Mouse (Mus musculus): ENCODE results near the gene Il17ra. TPM values are rescaled to one million over a fixed set of nuclear protein-coding genes. Genes with fewer than 3 reads are reported as not detected.

The Il17ra gene
- polyA plus RNA-seq (2015; fragmentation: Nextera tagmentation; extraction: Ambion mirVana), result 4.1 and 5.4 TPM in 2 replicates

- Histone ChIP-seq H3K4me2 (replicated peaks) (peak within 1 kb of the TSS; percentile 57), H3K9ac (replicated peaks) (peak within 1 kb of the TSS; percentile 41), H3K9me3 (no peaks in the 10 kb centered on the region), H3K27ac (replicated peaks) (no peak within 1 kb of the TSS), H3K4me3 (peak within 1 kb of the TSS; percentile 55), H3K27me3 (peaks cover 33% of the 10 kb centered on the region; the same call in 1 of the 2 replicates), H3K4me1 (peaks cover 18% of the 10 kb centered on the region), H3K36me3 (no peaks in the 10 kb centered on the region)
- WGBS, result under 1% methylated on average over 90 of the region's 90 CpGs
- ATAC-seq (replicated peaks), result peak; percentile 79
These were observed at the start of gene Il17ra for GRCm38 (mm10) chr6:120463086-120463871. Gene Il17ra (plus strand): TSS chr6:120463247.

- no peak for ATAC-seq (replicated peaks)
- Histone ChIP-seq H3K36me3 (peaks cover 54% of the 10 kb centered on the region), H3K9me3 (no peaks in the 10 kb centered on the region), H3K4me3 (no peak overlapping the region), H3K9ac (replicated peaks) (no peak overlapping the region), H3K27me3 (no peaks in the 10 kb centered on the region), H3K4me1 (no peaks in the 10 kb centered on the region), H3K27ac (replicated peaks) (no peak overlapping the region), H3K4me2 (replicated peaks) (no peak overlapping the region)
- WGBS, result 94% methylated on average over 3 of the region's 3 CpGs
These were observed 24.9 kb upstream of the Il17ra start for GRCm38 (mm10) chr6:120438161-120438560.

GRCm38 (mm10) chr6:120442171-120442749 is 20.8 kb upstream of the Il17ra start:
- no peak for ATAC-seq (replicated peaks)
- no peaks in the 10 kb centered on the region for H3K27me3 ChIP-seq
- no peaks in the 10 kb centered on the region for H3K4me1 ChIP-seq
- H3K4me3 ChIP-seq, result no peak overlapping the region
- H3K27ac ChIP-seq (replicated peaks), result no peak overlapping the region
- H3K9ac ChIP-seq (replicated peaks), result no peak overlapping the region
- peaks cover 36% of the 10 kb centered on the region for H3K36me3 ChIP-seq
- H3K4me2 ChIP-seq (replicated peaks), result no peak overlapping the region
- 72% methylated on average over 4 of the region's 4 CpGs for WGBS
- H3K9me3 ChIP-seq, result no peaks in the 10 kb centered on the region

- 74% methylated on average over 14 of the region's 14 CpGs for WGBS
- Histone ChIP-seq H3K9me3 (no peaks in the 10 kb centered on the region), H3K4me2 (replicated peaks) (no peak overlapping the region), H3K27ac (replicated peaks) (no peak overlapping the region), H3K9ac (replicated peaks) (no peak overlapping the region), H3K4me3 (no peak overlapping the region), H3K27me3 (no peaks in the 10 kb centered on the region), H3K36me3 (peaks cover 28% of the 10 kb centered on the region), H3K4me1 (no peaks in the 10 kb centered on the region)
- no peak for ATAC-seq (replicated peaks)
These were observed 19.4 kb upstream of the Il17ra start for GRCm38 (mm10) chr6:120443363-120444355.

- no peak for ATAC-seq (replicated peaks)
- H3K4me1 ChIP-seq, result no peaks in the 10 kb centered on the region
- H3K27ac ChIP-seq (replicated peaks), result no peak overlapping the region
- no peak overlapping the region for H3K4me2 ChIP-seq (replicated peaks)
- H3K27me3 ChIP-seq, result no peaks in the 10 kb centered on the region
- no peaks in the 10 kb centered on the region for H3K9me3 ChIP-seq
- no peak overlapping the region for H3K9ac ChIP-seq (replicated peaks)
- no peak overlapping the region for H3K4me3 ChIP-seq
- WGBS, result 95% methylated on average over 3 of the region's 3 CpGs
- no peaks in the 10 kb centered on the region for H3K36me3 ChIP-seq
These were observed 12.8 kb upstream of the Il17ra start for GRCm38 (mm10) chr6:120450208-120450607.

GRCm38 (mm10) chr6:120452384-120453102 is 10.5 kb upstream of the Il17ra start:
- 89% methylated on average over 11 of the region's 11 CpGs for WGBS
- no peak overlapping the region for H3K9ac ChIP-seq (replicated peaks)
- no peak for ATAC-seq (replicated peaks)

DNA sequence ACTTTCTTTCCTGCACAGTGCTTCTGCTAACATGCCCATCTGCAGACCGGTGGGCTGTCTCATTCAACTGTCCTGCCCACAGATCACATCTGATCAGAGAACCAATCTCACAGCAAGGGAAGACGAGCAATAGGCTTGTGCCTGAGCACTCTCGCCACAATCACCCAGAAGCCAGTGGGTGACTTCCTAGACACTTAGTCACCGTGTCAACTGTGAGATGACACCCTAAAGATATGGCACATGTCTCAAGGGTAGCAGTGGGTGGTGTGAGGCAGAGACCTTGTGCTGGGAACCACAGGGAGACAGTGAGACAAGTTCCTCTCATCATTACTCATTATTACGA is 10.0 kb upstream of the Il17ra start:
- Histone ChIP-seq H3K9me3 (no peaks in the 10 kb centered on the region), H3K4me3 (no peak overlapping the region), H3K9ac (replicated peaks) (no peak overlapping the region), H3K36me3 (no peaks in the 10 kb centered on the region), H3K27ac (replicated peaks) (no peak overlapping the region), H3K4me1 (no peaks in the 10 kb centered on the region), H3K27me3 (no peaks in the 10 kb centered on the region), H3K4me2 (replicated peaks) (no peak overlapping the region)
- ATAC-seq (replicated peaks), result no peak
- 90% methylated on average over 5 of the region's 5 CpGs for WGBS

More at GRCm38 (mm10) chr6:120452384-120453102, 10.5 kb upstream of the Il17ra start:
- no peak overlapping the region for H3K4me3 ChIP-seq
- no peaks in the 10 kb centered on the region for H3K9me3 ChIP-seq
- H3K4me1 ChIP-seq, result no peaks in the 10 kb centered on the region
- H3K27ac ChIP-seq (replicated peaks), result no peak overlapping the region
- H3K4me2 ChIP-seq (replicated peaks), result no peak overlapping the region
- no peaks in the 10 kb centered on the region for H3K27me3 ChIP-seq
- H3K36me3 ChIP-seq, result no peaks in the 10 kb centered on the region

DNA sequence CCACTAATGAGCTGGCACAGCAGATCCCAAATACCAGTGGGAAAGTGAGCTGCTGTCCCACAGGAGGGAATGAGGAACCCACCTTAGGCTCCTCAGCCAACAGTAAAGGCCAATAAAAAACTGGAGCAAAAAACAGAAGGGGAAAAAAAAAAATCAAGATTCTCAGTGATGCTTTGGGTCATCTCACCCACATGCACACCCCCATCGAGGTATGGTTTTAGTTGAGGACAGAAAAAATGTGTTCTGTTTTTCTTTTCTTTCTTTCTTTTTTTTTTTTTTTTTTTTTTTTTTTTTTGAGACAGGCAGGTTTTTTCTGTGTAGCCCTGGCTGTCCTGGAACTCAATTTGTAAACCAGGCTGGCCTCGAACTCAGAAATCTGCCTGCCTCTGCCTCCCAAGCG is 9.5 kb upstream of the Il17ra start:
- Histone ChIP-seq H3K27ac (replicated peaks) (no peak overlapping the region), H3K36me3 (no peaks in the 10 kb centered on the region), H3K4me3 (no peak overlapping the region), H3K27me3 (no peaks in the 10 kb centered on the region), H3K4me1 (no peaks in the 10 kb centered on the region), H3K9ac (replicated peaks) (no peak overlapping the region), H3K4me2 (replicated peaks) (no peak overlapping the region), H3K9me3 (no peaks in the 10 kb centered on the region)
- WGBS, result 92% methylated on average over 3 of the region's 3 CpGs
- no peak for ATAC-seq (replicated peaks)

DNA sequence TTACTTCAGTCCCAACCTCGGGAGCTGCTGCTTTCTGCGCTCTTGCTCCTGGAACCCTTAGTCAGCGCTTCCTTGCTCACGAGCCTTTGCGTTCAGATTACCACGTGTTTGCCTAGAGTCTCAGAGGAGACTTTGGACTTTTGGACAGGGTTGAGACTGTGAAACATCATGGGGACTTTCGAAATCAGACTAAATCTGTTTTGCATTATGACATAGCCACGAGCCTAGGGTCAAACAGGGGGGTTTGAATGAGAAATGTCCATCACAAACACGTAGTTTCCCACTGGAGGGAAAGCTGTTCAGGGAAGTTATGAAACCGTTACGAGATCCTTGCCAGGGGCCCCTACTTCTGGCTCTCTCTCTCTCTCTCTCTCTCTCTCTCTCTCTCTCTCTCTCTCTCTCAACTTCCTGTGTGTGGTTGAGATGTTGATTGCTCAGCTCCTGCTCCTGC is 8.4 kb upstream of the Il17ra start:
- Histone ChIP-seq H3K4me1 (no peaks in the 10 kb centered on the region), H3K27me3 (no peaks in the 10 kb centered on the region), H3K9ac (replicated peaks) (no peak overlapping the region), H3K4me3 (no peak overlapping the region), H3K9me3 (no peaks in the 10 kb centered on the region), H3K27ac (replicated peaks) (no peak overlapping the region), H3K4me2 (replicated peaks) (no peak overlapping the region), H3K36me3 (no peaks in the 10 kb centered on the region)
- no peak for ATAC-seq (replicated peaks)
- WGBS, result 72% methylated on average over 11 of the region's 11 CpGs

DNA sequence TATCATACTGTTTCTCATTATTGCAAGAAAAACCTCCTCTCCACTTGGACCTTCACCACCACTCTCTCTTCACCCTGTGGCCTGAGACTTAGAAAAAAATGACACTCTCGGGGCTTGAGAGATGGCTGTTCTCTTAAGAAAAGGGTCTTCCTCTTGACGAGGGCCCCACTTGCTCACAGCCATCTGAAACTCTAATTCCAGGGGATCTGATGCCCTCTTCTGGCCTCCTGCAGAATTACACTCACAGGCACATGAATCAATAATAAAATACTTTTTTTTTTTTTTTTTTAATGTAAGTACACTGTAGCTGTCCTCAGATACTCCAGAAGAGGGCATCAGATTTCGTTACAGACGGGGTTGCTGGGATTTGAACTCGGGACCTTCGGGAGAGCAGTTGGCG is 6.0 kb upstream of the Il17ra start:
- no peak overlapping the region for H3K27ac ChIP-seq (replicated peaks)
- no peaks in the 10 kb centered on the region for H3K9me3 ChIP-seq
- H3K4me3 ChIP-seq, result no peak overlapping the region
- no peak for ATAC-seq (replicated peaks)
- no peak overlapping the region for H3K4me2 ChIP-seq (replicated peaks)
- no peaks in the 10 kb centered on the region for H3K4me1 ChIP-seq
- no peaks in the 10 kb centered on the region for H3K36me3 ChIP-seq
- no peak overlapping the region for H3K9ac ChIP-seq (replicated peaks)
- WGBS, result 75% methylated on average over 7 of the region's 7 CpGs
- H3K27me3 ChIP-seq, result peaks cover 11% of the 10 kb centered on the region; the same call in 1 of the 2 replicates

DNA sequence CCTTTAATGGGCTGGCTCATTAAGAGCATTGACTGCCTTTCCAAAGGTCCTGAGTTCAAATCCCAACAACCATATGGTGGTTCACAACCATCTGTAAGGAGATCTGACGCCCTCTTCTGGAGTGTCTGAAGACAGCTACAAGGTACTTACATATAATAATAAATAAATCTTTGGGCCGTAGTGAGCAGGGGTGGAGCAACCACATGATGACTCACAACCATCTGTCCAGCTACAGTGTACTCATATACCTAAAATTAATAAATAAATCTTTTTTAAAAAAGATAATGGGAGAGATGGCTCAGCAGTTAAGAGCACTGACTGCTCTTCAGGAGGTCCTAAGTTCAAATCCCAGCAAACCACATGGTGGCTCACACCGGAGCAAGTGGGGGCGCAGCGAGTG is 5.3 kb upstream of the Il17ra start:
- H3K4me2 ChIP-seq (replicated peaks), result no peak overlapping the region
- peaks cover 16% of the 10 kb centered on the region; the same call in 1 of the 2 replicates for H3K27me3 ChIP-seq
- no peaks in the 10 kb centered on the region for H3K36me3 ChIP-seq
- 95% methylated on average over 5 of the region's 5 CpGs for WGBS
- no peak for ATAC-seq (replicated peaks)
- H3K9me3 ChIP-seq, result no peaks in the 10 kb centered on the region
- H3K4me3 ChIP-seq, result no peak overlapping the region
- H3K9ac ChIP-seq (replicated peaks), result no peak overlapping the region
- no peak overlapping the region for H3K27ac ChIP-seq (replicated peaks)
- no peaks in the 10 kb centered on the region for H3K4me1 ChIP-seq
